Mouse (Mus musculus) bone marrow macrophage, adult 2 months (primary cell): ENCODE measurements around the gene Taf10.

ENCODE experiments used
- CTCF ChIP-seq: IDR thresholded peaks from 2 replicates; pipeline ENCODE4 v1.5.1; 2012; ENCODE audit warnings: low read depth, mild to moderate bottlenecking, low read length, moderate library complexity
- POLR2A ChIP-seq: IDR thresholded peaks from 2 replicates; pipeline ENCODE4 v1.6.1; 2012; ENCODE audit warnings: mild to moderate bottlenecking, low read depth, low read length, borderline replicate concordance

GRCm38 (mm10) chr7:105703184-105703583 lies 41.0 kb downstream of the Taf10 start:
- no peak for TF ChIP-seq CTCF
- TF ChIP-seq POLR2A = no peak
